Mouse (Mus musculus) lung, postnatal 14 days (tissue): ENCODE measurements around the gene Mrm2.

Experiments
- DNase-seq: peaks from one replicate; pipeline ENCODE4 v3.0.0; 2021

Gene Mrm2

DNA sequence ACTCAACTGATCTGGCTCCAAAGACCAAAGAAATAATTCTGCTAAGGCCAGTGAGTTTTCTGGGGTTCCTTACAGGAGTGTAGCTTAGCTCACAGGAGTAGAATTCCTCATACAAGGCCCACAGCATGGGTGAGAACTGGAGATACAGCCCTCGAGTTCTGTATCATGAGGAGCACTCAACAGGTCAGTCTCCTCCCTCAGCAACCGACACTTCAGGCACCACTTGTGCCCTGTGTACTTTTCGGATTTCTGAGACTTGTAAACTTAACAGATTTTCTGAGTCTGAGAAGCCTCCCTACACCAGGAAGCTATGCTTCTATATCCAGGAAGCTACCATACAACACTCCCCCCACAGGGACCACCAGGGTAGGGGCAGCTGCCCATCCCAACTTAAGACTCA is 8.1 kb upstream of the Mrm2 start:
- no peak for DNase-seq

- no peak for DNase-seq
These were observed 7.1 kb upstream of the Mrm2 start for GRCm38 (mm10) chr5:140338779-140339178.

DNA sequence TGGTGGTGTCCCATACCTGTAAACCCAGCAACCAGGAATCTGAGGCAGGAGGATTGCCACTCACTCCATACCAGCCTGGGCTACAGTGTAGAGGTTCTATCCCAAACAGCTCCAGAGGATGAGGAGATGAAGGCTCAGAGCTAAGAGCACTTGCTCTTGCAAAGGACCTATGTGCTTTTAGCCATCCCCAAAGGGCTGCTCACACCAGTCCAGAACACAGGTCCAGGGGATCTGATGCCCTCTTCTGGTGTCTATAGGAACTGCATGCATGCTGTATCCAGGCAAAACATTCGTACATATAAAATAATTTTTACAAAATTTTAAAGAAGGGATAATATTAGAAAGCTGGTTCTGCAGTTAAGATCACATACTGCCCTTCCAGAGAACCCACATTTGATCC is 5.0 kb upstream of the Mrm2 start:
- DNase-seq: peak; percentile 60

GRCm38 (mm10) chr5:140333631-140334030 is 1.9 kb upstream of the Mrm2 start:
- DNase-seq: peak; percentile 25

DNA sequence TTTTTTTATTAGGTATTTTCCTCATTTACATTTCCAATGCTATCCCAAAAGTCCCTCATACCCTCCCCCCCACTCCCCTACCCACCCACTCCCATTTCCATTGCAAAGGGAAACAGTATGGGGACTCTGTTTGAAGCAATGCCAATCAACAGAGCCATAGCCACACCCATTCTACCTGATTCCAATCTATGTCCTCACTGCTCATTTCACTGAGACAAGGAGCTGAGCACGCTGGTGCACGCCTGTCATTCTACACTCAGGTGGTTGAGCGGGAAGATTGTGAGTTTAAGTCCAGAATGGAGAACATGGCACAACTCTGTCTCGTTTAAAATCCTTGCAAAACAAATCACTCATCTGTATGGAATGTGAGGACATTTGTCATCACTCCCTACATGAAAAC is 821 bp upstream of the Mrm2 start:
- no peak for DNase-seq

GRCm38 (mm10) chr5:140324058-140324457 is 7.6 kb downstream of the Mrm2 start:
- DNase-seq: no peak

- DNase-seq: no peak
These were observed 9.7 kb downstream of the Mrm2 start for GRCm38 (mm10) chr5:140321756-140322575.

GRCm38 (mm10) chr5:140321042-140321755 is 10.5 kb downstream of the Mrm2 start, which contains the start of the genes Mad1l1 and Nudt1:
Mad1l1 (minus strand) TSS chr5:140321552.
Nudt1 (plus strand) TSS chr5:140321656.
- DNase-seq: peak; percentile 93

DNA sequence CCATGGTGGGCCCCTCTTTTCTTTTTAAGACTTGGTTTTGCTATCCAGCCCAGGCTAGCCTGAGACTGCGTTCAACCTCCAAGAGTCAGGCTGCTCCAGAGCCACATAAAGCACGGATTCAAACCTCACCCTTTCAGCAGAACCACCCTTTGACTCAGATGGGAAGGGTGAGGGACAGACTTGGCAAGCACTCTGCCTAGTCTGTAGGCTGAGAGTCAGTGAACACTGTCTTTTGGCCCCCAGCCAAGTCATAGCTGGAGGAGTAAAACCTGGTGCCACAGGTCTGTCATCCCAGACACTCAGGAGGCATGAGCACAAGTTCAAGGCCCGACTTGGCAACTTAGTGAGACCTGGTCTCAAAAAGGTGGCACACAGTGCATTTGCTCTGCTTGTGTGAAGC is 15.0 kb downstream of the Mrm2 start:
- DNase-seq: no peak

DNA sequence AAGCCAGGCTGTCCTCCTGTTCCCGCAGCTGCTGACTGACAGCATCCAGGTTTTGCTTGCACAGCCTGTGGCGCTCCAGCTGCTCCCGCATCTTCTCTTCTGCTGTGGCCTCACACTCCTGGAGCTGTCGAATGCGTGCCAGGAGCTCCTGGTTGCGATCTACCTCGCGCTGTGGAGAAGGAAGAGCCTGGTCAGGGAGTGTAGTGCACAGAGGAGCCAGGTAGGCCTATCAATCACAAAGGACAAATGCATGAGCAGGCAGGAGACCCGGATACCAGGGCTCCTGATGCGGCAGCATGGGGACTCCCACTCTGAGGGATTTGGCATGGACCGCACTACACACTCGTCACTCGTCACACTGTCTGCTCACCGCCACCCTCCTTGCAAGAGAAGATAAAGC is 24.1 kb downstream of the Mrm2 start:
- DNase-seq: no peak

DNA sequence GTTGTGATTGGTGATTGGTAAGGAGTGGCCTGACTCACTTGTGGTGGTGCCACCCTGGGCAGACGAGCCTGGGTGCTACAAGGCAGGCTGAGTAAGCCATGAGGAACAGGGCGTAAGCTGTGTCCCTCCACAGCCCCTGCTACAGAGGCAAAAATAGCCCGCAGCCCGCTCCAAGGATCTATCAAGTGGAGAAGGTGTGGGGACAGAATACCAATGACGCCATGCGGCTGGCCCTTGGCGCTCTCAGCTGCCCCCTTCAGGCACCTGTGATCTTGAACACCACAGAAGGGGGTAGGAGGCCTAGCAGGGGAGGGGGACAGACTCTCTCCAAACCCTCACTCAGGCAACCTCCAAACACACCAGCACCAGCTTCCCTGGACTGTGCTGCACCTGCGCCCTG is 25.7 kb downstream of the Mrm2 start:
- DNase-seq: no peak

- DNase-seq: no peak
These were observed 33.4 kb downstream of the Mrm2 start for GRCm38 (mm10) chr5:140298291-140298690.

- DNase-seq: peak; percentile 63
These were observed 39.5 kb downstream of the Mrm2 start for GRCm38 (mm10) chr5:140292152-140292551.

- no peak for DNase-seq
These were observed 42.5 kb downstream of the Mrm2 start for GRCm38 (mm10) chr5:140289161-140289560.

DNA sequence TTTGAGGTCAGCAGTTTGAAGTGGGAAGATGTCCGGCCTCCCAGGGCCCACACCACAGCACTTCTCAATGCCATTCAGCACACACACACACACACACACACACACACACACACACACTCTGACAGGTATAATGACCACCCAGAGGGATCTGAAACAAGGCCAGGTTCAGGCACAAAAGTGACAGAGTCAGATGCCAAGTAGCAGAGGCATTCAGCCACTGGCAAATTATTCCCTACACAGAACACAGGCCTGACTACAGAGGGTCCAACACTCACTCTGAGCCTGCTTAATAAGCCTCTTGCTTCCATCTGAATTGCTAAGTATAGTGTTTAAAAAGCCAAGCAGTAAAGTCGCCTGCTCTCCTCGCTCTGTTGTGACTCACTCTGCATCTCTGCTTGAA is 43.4 kb downstream of the Mrm2 start:
- no peak for DNase-seq

DNA sequence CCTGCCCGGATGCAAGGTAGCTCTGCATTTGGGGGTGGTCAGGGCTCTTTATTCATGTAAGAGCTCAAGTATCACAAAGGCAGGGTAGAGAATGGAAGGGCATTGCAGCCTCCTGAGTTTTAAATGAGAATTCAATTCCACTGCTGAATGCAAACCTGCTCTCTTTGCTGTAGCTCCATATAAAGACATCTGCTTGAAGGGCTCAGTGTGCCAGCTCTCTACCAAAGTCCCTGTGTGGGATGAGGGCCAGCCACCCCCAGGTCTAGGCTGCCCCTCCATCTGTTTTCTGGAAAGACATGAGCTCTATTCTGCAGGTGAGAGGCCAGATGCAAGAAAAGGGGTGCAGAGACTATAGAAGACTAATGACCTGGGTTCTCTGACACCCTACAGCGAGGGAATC is 46.9 kb downstream of the Mrm2 start:
- DNase-seq: no peak

GRCm38 (mm10) chr5:140284011-140284410 is 47.7 kb downstream of the Mrm2 start:
- no peak for DNase-seq

DNA sequence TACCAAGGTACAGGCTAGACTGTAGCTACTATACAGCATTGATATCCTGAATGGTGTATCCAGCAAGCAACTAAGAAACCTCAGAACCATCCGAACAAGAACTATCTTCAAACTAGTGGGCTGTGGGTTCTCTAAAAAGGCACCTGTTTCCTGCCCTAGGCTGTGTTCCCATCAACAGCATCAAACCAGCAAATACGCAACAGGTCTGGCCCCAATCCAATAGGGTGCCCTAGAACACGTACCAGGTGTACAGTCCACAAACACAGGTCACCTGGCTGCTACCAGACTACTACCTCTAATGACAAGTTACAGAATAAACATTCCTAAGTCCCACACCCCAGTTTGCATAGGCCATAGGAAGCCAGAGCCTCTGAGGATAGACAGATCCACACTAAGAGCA is 48.8 kb downstream of the Mrm2 start:
- DNase-seq: no peak

- DNase-seq: no peak
These were observed 49.3 kb downstream of the Mrm2 start for GRCm38 (mm10) chr5:140282376-140282775.

- no peak for DNase-seq
These were observed 51.5 kb downstream of the Mrm2 start for GRCm38 (mm10) chr5:140280205-140280604.
